Mouse (Mus musculus): ENCODE measurements around the gene Kcne1. TPM values are rescaled to one million over a fixed set of nuclear protein-coding genes. Genes with fewer than 3 reads are reported as not detected.
A peak's percentile ranks its signal among the peaks of the same experiment; 100 is the strongest.

Kcne1 gene
- total and polyA plus RNA-seq, 2 experiments from 2014 or later: 1.7 TPM; not detected in 1

DNA sequence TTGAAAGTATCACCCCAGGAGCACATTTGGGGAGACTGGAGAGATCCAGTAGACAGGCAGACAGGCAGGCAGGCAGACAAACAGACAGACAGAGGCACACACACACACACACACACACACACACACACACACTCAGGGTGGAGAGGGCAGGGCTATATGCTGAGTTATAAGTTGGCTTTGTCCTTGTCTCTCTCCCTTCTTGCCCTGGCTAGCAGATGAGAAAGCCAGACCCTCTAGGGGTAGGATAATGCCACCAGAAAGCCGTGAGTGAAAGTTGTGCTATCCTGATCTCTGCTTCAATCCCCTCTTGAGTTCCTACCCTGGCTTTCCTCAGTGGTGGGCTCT lies 34.2 kb downstream of the Kcne1 start:
- 18% methylated on average over 1 of the region's 1 CpGs for WGBS
- TF ChIP-seq CTCF (IDR thresholded peaks at IDR 0.05): no peak
- H3K4me3 ChIP-seq (ENCODE audit: low read depth, low read length): no peak overlapping the region
- no peaks in the 10 kb centered on the region for H3K4me1 ChIP-seq (ENCODE audit: insufficient read depth, low read length)
- H3K36me3 ChIP-seq (ENCODE audit: insufficient read depth, low read length): no peaks in the 10 kb centered on the region
- no peaks in the 10 kb centered on the region for H3K27me3 ChIP-seq (ENCODE audit: insufficient read depth, low read length)
- DNase-seq (ENCODE audit: low spot score): no peak
- H3K4me2 ChIP-seq (ENCODE audit: low read depth, low read length, poor library complexity, severe bottlenecking): no peak overlapping the region
- H3K27ac ChIP-seq (ENCODE audit: low read depth, low read length): no peak overlapping the region
- no peaks in the 10 kb centered on the region for H3K9me3 ChIP-seq (ENCODE audit: low read length)
- H3K9ac ChIP-seq (replicated peaks; ENCODE audit: low read length, poor library complexity, severe bottlenecking): 0 out of 2 replicates have a peak overlapping the region, but pooled peaks have one; percentile 19
- no peak for ATAC-seq (ENCODE audit: low FRiP score)

DNA sequence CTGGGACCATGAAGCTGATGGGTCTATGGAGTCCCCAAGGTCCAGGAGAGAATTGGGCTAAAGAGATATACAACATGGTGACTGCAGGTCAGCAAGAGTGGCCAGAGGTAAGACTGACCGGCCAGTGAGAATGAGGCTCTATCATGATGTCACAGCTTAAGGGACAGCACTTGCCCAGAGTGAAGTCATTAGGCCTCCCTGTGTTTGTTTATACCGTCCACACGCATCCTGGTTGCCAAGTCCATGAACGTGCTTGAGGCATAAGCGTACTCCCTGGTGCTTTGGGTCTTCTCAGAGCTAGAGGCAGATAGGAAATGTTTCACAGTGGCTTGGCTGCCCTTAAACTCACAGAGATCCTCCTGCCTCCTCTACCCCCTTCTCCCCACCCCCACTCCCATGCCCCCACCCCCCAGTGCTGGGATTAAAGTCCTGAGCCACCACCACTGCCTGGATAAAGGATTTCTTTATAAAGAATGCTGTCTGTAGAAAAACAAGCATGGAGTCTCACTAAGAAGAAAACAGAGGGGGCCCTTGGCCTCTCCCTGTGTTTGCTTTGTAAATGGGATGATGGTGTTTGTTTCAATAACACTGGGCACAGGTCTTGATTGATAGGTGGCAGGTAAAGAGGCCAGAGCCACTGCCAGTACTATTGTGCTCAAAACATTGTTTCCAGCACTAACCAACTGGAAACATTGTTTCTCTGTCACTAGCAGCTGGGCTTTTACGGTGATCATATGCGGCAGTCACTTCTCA lies 34.8 kb downstream of the Kcne1 start:
- WGBS: 20% methylated on average over 7 of the region's 7 CpGs
- H3K27ac ChIP-seq (ENCODE audit: low read depth, low read length): no peak overlapping the region

DNA sequence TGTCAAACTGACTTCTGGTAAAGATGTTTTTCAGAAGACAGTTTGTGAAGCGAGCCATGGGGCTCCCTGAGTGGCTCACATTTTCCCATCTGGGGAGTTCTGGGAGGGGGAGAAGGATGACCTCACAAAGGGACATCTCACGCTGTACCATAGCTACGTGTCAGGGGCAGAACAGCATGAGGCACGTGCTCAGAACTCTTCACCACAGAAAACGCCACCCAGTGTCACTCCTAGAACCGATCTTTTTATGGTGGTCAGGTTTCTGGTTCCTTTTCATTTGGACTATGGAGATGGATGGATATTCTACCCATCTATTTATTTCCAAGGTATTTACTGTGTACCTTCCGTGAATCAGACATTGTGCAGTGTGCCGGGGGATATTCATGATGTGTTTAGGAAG lies 37.9 kb downstream of the Kcne1 start, which contains the start of gene Fam243:
TSS of gene Fam243 (minus strand) at position 101 of the 400 bp plus-strand sequence.
- Histone ChIP-seq H3K4me2 (ENCODE audit: low read depth, low read length, poor library complexity, severe bottlenecking) (no peak within 1 kb of the TSS), H3K27me3 (ENCODE audit: insufficient read depth, low read length) (no peaks in the 10 kb centered on the region), H3K27ac (ENCODE audit: low read depth, low read length) (no peak within 1 kb of the TSS), H3K4me3 (ENCODE audit: low read depth, low read length) (no peak within 1 kb of the TSS), H3K9ac (replicated peaks; ENCODE audit: low read length, poor library complexity, severe bottlenecking) (no peak within 1 kb of the TSS), H3K4me1 (ENCODE audit: insufficient read depth, low read length) (no peaks in the 10 kb centered on the region), H3K36me3 (ENCODE audit: insufficient read depth, low read length) (no peaks in the 10 kb centered on the region), H3K9me3 (ENCODE audit: low read length) (no peaks in the 10 kb centered on the region)
- no peak for ATAC-seq (ENCODE audit: low FRiP score)
- no peak for DNase-seq (ENCODE audit: low spot score)
- WGBS: 94% methylated on average over 8 of the region's 8 CpGs
- TF ChIP-seq CTCF (IDR thresholded peaks at IDR 0.05): no peak

More for the DNA sequence above, 34.8 kb downstream of the Kcne1 start:
- Histone ChIP-seq H3K9ac (replicated peaks; ENCODE audit: low read length, poor library complexity, severe bottlenecking) (0 out of 2 replicates have a peak overlapping the region, but pooled peaks have one; percentile 19), H3K4me3 (ENCODE audit: low read depth, low read length) (no peak overlapping the region), H3K4me1 (ENCODE audit: insufficient read depth, low read length) (no peaks in the 10 kb centered on the region), H3K36me3 (ENCODE audit: insufficient read depth, low read length) (no peaks in the 10 kb centered on the region), H3K27me3 (ENCODE audit: insufficient read depth, low read length) (no peaks in the 10 kb centered on the region), H3K9me3 (ENCODE audit: low read length) (no peaks in the 10 kb centered on the region), H3K4me2 (ENCODE audit: low read depth, low read length, poor library complexity, severe bottlenecking) (no peak overlapping the region)
- no peak for TF ChIP-seq CTCF (IDR thresholded peaks at IDR 0.05)
- no peak for ATAC-seq (ENCODE audit: low FRiP score)
- no peak for DNase-seq (ENCODE audit: low spot score)

DNA sequence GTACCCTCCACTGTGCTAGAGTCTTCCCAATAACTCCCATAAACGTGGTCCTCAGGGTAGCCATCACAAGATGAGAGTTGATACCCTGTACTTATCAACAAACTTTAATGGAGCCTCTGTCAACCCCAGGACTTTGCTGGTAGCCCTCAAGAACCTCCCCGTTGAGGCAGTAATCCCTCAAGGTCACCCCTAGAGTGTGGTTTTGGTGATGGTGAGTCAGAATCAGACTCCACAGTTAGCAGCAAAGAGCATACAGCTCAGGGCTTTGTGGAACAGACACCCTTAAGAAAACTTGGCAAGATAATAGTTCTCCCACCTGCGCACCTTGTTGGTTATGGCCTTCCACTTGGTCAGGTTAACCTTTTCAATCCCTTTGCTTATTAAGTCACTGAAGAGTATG lies 38.9 kb downstream of the Kcne1 start:
- no peaks in the 10 kb centered on the region for H3K27me3 ChIP-seq (ENCODE audit: insufficient read depth, low read length)
- DNase-seq (ENCODE audit: low spot score) (no peak), ATAC-seq (ENCODE audit: low FRiP score) (no peak)
- no peaks in the 10 kb centered on the region for H3K9me3 ChIP-seq (ENCODE audit: low read length)
- no peak for TF ChIP-seq CTCF (IDR thresholded peaks at IDR 0.05)
- H3K4me3 ChIP-seq (ENCODE audit: low read depth, low read length): no peak overlapping the region
- H3K9ac ChIP-seq (replicated peaks; ENCODE audit: low read length, poor library complexity, severe bottlenecking): no peak overlapping the region
- WGBS: 82% methylated on average over 3 of the region's 3 CpGs
- H3K27ac ChIP-seq (ENCODE audit: low read depth, low read length): no peak overlapping the region
- no peak overlapping the region for H3K4me2 ChIP-seq (ENCODE audit: low read depth, low read length, poor library complexity, severe bottlenecking)
- no peaks in the 10 kb centered on the region for H3K4me1 ChIP-seq (ENCODE audit: insufficient read depth, low read length)
- no peaks in the 10 kb centered on the region for H3K36me3 ChIP-seq (ENCODE audit: insufficient read depth, low read length)

DNA sequence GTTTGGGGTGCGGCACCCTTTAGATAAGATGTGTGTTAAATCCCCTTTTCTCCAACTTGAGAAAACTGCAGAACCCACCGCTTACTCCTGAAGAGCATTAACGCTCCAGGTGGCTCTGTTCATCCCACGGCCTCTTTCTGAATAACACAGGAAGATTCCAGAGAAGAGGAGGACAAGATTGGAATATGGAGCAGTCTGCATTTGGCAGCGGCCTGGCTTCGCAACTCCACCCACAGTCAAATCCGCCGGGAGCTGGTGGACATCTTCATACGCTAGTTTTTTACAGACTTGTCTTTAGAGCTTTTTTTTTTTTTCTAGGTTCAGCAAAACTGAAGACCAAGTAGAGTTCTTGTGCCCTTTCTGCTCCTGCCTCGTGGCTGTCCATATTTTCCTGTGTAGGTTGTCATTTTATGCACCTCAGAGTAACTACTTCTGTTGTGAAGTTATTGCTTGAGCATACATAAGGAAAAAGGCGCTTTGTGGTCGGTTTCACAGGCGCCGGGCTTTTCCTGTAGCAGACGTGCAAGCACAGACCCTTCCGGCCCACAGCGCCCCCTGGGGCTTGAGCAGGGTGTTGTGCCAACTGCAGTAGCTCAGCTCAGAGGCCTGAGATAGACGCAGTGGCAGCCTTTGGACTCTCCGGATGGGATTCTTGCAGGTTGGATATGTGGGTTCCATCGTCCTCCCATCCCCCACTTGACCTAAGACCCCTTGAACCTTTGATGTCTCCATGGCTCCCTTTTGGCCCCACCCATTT lies 39.7 kb downstream of the Kcne1 start:
- peak; percentile 38; the same call in 1 of the 2 replicates for TF ChIP-seq CTCF (IDR thresholded peaks at IDR 0.05)
- no peaks in the 10 kb centered on the region for H3K27me3 ChIP-seq (ENCODE audit: insufficient read depth, low read length)
- no peak overlapping the region for H3K4me2 ChIP-seq (ENCODE audit: low read depth, low read length, poor library complexity, severe bottlenecking)
- ATAC-seq (ENCODE audit: low FRiP score) (no peak), DNase-seq (ENCODE audit: low spot score) (no peak)
- no peak overlapping the region for H3K4me3 ChIP-seq (ENCODE audit: low read depth, low read length)
- H3K36me3 ChIP-seq (ENCODE audit: insufficient read depth, low read length): no peaks in the 10 kb centered on the region
- no peaks in the 10 kb centered on the region for H3K4me1 ChIP-seq (ENCODE audit: insufficient read depth, low read length)
- 64% methylated on average over 20 of the region's 20 CpGs for WGBS
- H3K9me3 ChIP-seq (ENCODE audit: low read length): no peaks in the 10 kb centered on the region
- no peak overlapping the region for H3K9ac ChIP-seq (replicated peaks; ENCODE audit: low read length, poor library complexity, severe bottlenecking)
- H3K27ac ChIP-seq (ENCODE audit: low read depth, low read length): no peak overlapping the region

Measured in midbrain, postnatal 0 days (tissue).